Mouse (Mus musculus) brain, embryonic 14.5 days (tissue): ENCODE measurements at regions not wholly inside any gene's neighbourhood (a gene's known extent, or its start where the extent isn't known, plus 50 kb on each side); places are given as distances from the start of the nearest gene placed in this dataset.

Experiments used
- CTCF ChIP-seq: fragments of 200-500 bp; IDR thresholded peaks from 2 replicates; pipeline ENCODE4 v1.5.1; 2012; ENCODE audit warnings: inconsistent platforms, mild to moderate bottlenecking, moderate library complexity, borderline replicate concordance; ENCODE audit not compliant: insufficient read depth, insufficient read length; ENCODE audit errors: extremely low read depth
- POLR2A ChIP-seq: fragments of 200-500 bp; IDR thresholded peaks from 2 replicates; pipeline ENCODE4 v1.6.1; 2012; ENCODE audit warnings: mild to moderate bottlenecking, inconsistent platforms, borderline replicate concordance; ENCODE audit not compliant: poor library complexity, insufficient read depth, insufficient read length, severe bottlenecking; ENCODE audit errors: extremely low read depth

DNA sequence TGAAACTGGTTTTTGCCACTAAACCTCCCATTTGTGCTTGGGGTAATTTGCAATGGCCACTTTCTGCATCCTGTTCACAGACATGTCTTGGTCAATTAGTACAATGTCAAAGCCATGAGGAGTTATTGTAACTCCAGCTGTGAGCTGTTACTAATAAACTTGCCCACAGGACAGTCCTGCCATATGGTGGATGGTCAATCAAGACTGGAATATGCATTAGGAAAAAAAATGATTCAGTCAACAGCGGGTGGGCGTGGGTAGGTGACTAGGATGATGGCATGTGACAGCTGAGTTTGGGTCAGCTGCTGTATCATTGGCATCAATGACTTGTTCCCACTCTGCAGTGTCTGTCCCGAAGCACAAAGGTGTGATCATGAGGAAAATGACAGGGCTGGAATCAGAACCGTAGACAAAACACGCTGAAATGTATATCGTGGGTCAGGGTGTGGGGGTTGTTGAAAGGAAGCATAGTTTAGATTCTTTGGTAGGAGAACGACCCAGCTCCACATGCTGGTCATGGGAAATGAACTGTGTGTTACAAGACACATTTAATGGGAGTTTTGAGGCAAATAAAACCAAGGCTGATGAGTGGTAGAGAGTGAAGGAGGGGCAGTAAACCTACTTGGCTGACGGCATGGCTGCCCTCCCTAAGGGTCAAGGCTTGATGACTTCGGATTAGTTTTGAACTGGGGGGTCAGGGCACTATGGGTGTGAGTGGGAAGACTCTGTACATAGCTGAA, 363.2 kb upstream of the Npvf start:
- TF ChIP-seq CTCF (no peak), POLR2A (no peak)
